ENCODE assay signal across 17 mouse cellular contexts in the genomic region with DNA sequence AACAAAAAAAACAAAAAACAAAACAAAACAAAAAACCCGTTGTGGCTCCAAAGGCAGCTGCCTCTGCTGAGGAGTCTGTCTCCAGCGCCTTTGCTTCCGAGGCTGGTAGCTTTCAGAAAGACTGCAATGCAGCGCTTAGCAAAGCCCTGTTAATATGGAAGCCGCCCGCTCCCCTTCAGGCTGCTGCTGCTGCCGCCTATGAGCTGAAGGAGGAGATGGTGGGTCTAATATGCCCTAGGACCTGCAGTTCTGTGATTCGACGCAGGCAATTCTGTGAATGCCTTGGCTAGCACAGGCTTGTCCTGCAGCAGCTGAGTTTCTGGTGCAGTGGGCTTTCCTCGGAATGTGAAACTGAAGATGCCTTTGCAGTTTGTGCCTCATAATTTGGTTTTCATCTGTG. TPM values are rescaled to one million over a fixed set of nuclear protein-coding genes. Genes with fewer than 3 reads are reported as not detected.
A peak's percentile ranks its signal among the peaks of the same experiment; 100 is the strongest.
DNase-seq lines count a peak whose midpoint lies in the region; ATAC-seq and TF ChIP-seq lines count a peak whose summit lies in the region.
"Had no signal": no experiment of that assay in that cellular context is flagged by ENCODE, and none has a peak within 500 bp of the region (broad histone marks: within the 10 kb centered on the region; RNA-seq: fewer than 3 reads in every experiment).

No protein-coding gene starts in this region.

- peaks cover 7% of the 10 kb centered on the region for H3K4me1 ChIP-seq in forebrain, postnatal 0 days (ENCODE audit: insufficient read depth)
- peaks cover 7% of the 10 kb centered on the region for H3K4me1 ChIP-seq in midbrain, embryonic 14.5 days (ENCODE audit: control insufficient read depth, insufficient read depth, low read length)
- H3K4me1 ChIP-seq: kidney, embryonic 15.5 days had no signal

- no peaks in the 10 kb centered on the region for H3K36me3 ChIP-seq in forebrain, postnatal 0 days (ENCODE audit: insufficient read depth)
- no peaks in the 10 kb centered on the region for H3K36me3 ChIP-seq in midbrain, embryonic 14.5 days (ENCODE audit: control insufficient read depth, insufficient read depth, low read length)
- H3K36me3 ChIP-seq: kidney, embryonic 15.5 days had no signal

- no peaks in the 10 kb centered on the region for H3K9me3 ChIP-seq in forebrain, postnatal 0 days (ENCODE audit: low read length)
- no peaks in the 10 kb centered on the region for H3K9me3 ChIP-seq in midbrain, embryonic 14.5 days (ENCODE audit: control insufficient read depth, low read length)
- H3K9me3 ChIP-seq: kidney, embryonic 15.5 days had no signal

- H3K4me3 ChIP-seq in forebrain, postnatal 0 days (ENCODE audit: low read depth, low read length), result no peak overlapping the region
- H3K4me3 ChIP-seq in midbrain, embryonic 14.5 days (replicated peaks; ENCODE audit: low read depth, low read length), result no peak overlapping the region
- H3K4me3 ChIP-seq: kidney, embryonic 15.5 days had no signal

- WGBS in forebrain, postnatal 0 days, result 42% methylated on average over 10 of the region's 10 CpGs
- WGBS in midbrain, embryonic 14.5 days, result 49% methylated on average over 10 of the region's 10 CpGs

- peak; percentile 31; the same call in 1 of the 2 replicates for ATAC-seq in frontal cortex, adult (ENCODE audit: low TSS enrichment)
- peak; percentile 79 for ATAC-seq in forebrain, postnatal 0 days
- ATAC-seq in midbrain, embryonic 14.5 days (ENCODE audit: low FRiP score, low TSS enrichment), result no peak

- 0 out of 2 replicates have a peak overlapping the region, but pooled peaks have one; percentile 11 for H3K27ac ChIP-seq in forebrain, postnatal 0 days (ENCODE audit: low read depth, low read length)
- peak overlapping the region; percentile 46 for H3K27ac ChIP-seq in midbrain, embryonic 14.5 days (replicated peaks; ENCODE audit: low read depth, low read length)
- H3K27ac ChIP-seq: kidney, embryonic 15.5 days had no signal

- no peak for TF ChIP-seq CTCF in brain, embryonic 14.5 days (IDR thresholded peaks at IDR 0.05; ENCODE audit: borderline replicate concordance, extremely low read depth, insufficient read depth, insufficient read length)
- TF ChIP-seq CTCF in forebrain, postnatal 0 days (IDR thresholded peaks at IDR 0.05; ENCODE audit: low read depth), result peak; percentile 44

- no peak overlapping the region for H3K9ac ChIP-seq in forebrain, postnatal 0 days
- no peak overlapping the region for H3K9ac ChIP-seq in midbrain, embryonic 14.5 days (replicated peaks; ENCODE audit: low read length)
- H3K9ac ChIP-seq: kidney, embryonic 15.5 days had no signal

- peak overlapping the region; percentile 5; the same call in 1 of the 2 replicates for H3K4me2 ChIP-seq in forebrain, postnatal 0 days (ENCODE audit: low read depth)
- H3K4me2 ChIP-seq in midbrain, embryonic 14.5 days (ENCODE audit: low read length), result no peak overlapping the region
- H3K4me2 ChIP-seq: kidney, embryonic 15.5 days; liver, embryonic 11.5 days had no signal

- no peak for DNase-seq in frontal cortex, postnatal 25 days (ENCODE audit: low spot score in 2 of 2)
- peak; percentile 77 for DNase-seq in brain, embryonic 14.5 days (ENCODE audit: low read depth)
- DNase-seq in forebrain, postnatal 0 days, result peak; percentile 58
- peak; percentile 70 for DNase-seq in midbrain, embryonic 14.5 days
- DNase-seq in gastrocnemius, adult 18-20 months (ENCODE audit: low spot score), result no peak
- no peak for DNase-seq in kidney, adult 18-20 months
- DNase-seq in cerebellum, adult 11-12 months, result no peak
- DNase-seq: adrenal gland, postnatal 36 days; B cell, adult 2 months; cerebellum, postnatal 36 days; gastrocnemius, postnatal 14 days had no signal

- no peak for TF ChIP-seq POLR2A in brain, embryonic 14.5 days (IDR thresholded peaks at IDR 0.05; ENCODE audit: borderline replicate concordance, extremely low read depth, insufficient read depth, insufficient read length, poor library complexity, severe bottlenecking)

- no peaks in the 10 kb centered on the region for H3K27me3 ChIP-seq in forebrain, postnatal 0 days (ENCODE audit: insufficient read depth, low read length)
- H3K27me3 ChIP-seq in midbrain, embryonic 14.5 days (ENCODE audit: control insufficient read depth, insufficient read depth, low read length), result no peaks in the 10 kb centered on the region
- H3K27me3 ChIP-seq: kidney, embryonic 15.5 days had no signal

RNA-seq across cellular contexts. Expression of a gene that starts 18.8 kb away (rescaled TPM):
- polyA plus RNA-seq in brain, embryonic 14.5 days (2012; rRNA removed), result 0.20 and 0.29 TPM in 2 replicates
- total RNA-seq in forebrain, postnatal 0 days (2014; rRNA removed), result 0.31 and 0.48 TPM in 2 replicates
- not detected in 2 replicates for polyA plus RNA-seq in forebrain, postnatal 0 days (2015; fragmentation: Nextera tagmentation; extraction: Ambion mirVana)
- not detected in 2 replicates for polyA plus RNA-seq in midbrain, embryonic 14.5 days (2014; fragmentation: Nextera tagmentation; extraction: Ambion mirVana)
- not detected for total RNA-seq in gastrocnemius, adult 18-20 months (2021)
- total RNA-seq: adrenal gland, postnatal 36 days; gastrocnemius, postnatal 14 days; heart, postnatal 25 days; megakaryocyte progenitor cell, adult 5-6 weeks had no signal
- polyA plus RNA-seq: kidney, embryonic 15.5 days; liver, embryonic 11.5 days; stomach, embryonic 14.5 days had no signal

RNA-seq across cellular contexts. Expression of a gene that starts 36.9 kb away (rescaled TPM):
- 33.3 and 43.8 TPM in 2 replicates for polyA plus RNA-seq in brain, embryonic 14.5 days (2012; rRNA removed)
- 18.5 and 25.1 TPM in 2 replicates for total RNA-seq in forebrain, postnatal 0 days (2014; rRNA removed)
- 6.6 and 11.5 TPM in 2 replicates for polyA plus RNA-seq in forebrain, postnatal 0 days (2015; fragmentation: Nextera tagmentation; extraction: Ambion mirVana)
- polyA plus RNA-seq in midbrain, embryonic 14.5 days (2014; fragmentation: Nextera tagmentation; extraction: Ambion mirVana), result 22.0 and 28.4 TPM in 2 replicates
- 10 to 100 TPM; 10.9 to 17.4 TPM for total RNA-seq in gastrocnemius, adult 18-20 months (2021)

Comparison
In these comparisons a context has a peak if more than half of its experiments do, and no peak if none do; other contexts are left out.
1. DNase-seq: peak in brain, embryonic 14.5 days (single experiment), forebrain, postnatal 0 days (single experiment) and midbrain, embryonic 14.5 days (single experiment); none in frontal cortex, postnatal 25 days (0 of 2), gastrocnemius, adult 18-20 months (single experiment), kidney, adult 18-20 months (single experiment) and cerebellum, adult 11-12 months (single experiment).